Mouse (Mus musculus): Measurements from ENCODE around the gene Rnf6. TPM values are rescaled to one million over a fixed set of nuclear protein-coding genes. Genes with fewer than 3 reads are reported as not detected.

Rnf6 gene
- total RNA-seq (2023; ENCODE audit: inconsistent age) = 37.5 to 39.3 TPM (median 39.0 TPM) in 4 replicates

GRCm38 (mm10) chr5:146220879-146221714, at the start of gene Rnf6:
Rnf6 (minus strand) TSS chr5:146221555.

GRCm38 (mm10) chr5:146230864-146231654, 9.7 kb upstream of the Rnf6 start, which contains the start of gene Cdk8:
Cdk8 (plus strand) TSS chr5:146231230.

GRCm38 (mm10) chr5:146185204-146185603, 36.2 kb downstream of the Rnf6 start, which contains the start of gene 1700001J03Rik:
1700001J03Rik (minus strand) TSS chr5:146185304.

GRCm38 (mm10) chr5:146170621-146171020, 50.7 kb downstream of the Rnf6 start, which contains the start of gene Gm6309:
Gm6309 (minus strand) TSS chr5:146170721.

GRCm38 (mm10) chr5:146160439-146160838, 60.9 kb downstream of the Rnf6 start, which contains the start of gene Gm5565:
Gm5565 (minus strand) TSS chr5:146160539.

Other genes with a start within 250 kb of the Rnf6 start
- not detected in 4 replicates for gene Cyp3a25, start 211.9 kb downstream of the Rnf6 start, total RNA-seq (2023; ENCODE audit: inconsistent age)
- gene Cyp3a59, start 142.3 kb downstream of the Rnf6 start, total RNA-seq (2023; ENCODE audit: inconsistent age) = not detected in 4 replicates
- not detected in 4 replicates for gene Gm5565, start 61.0 kb downstream of the Rnf6 start, total RNA-seq (2023; ENCODE audit: inconsistent age)
- gene Gm6309, start 50.8 kb downstream of the Rnf6 start, total RNA-seq (2023; ENCODE audit: inconsistent age) = not detected in 4 replicates
- 1.00 to 3.0 TPM (median 2.8 TPM) in 3 of 4 replicates, not detected in the other for gene 1700001J03Rik, start 36.3 kb downstream of the Rnf6 start, total RNA-seq (2023; ENCODE audit: inconsistent age)
- 46.7 to 55.9 TPM (median 52.3 TPM) in 4 replicates for gene Cdk8, start 9.7 kb upstream of the Rnf6 start, total RNA-seq (2023; ENCODE audit: inconsistent age)
- gene Wasf3, start 163.4 kb upstream of the Rnf6 start, total RNA-seq (2023; ENCODE audit: inconsistent age) = not detected in 4 replicates